Mouse (Mus musculus) lung, adult 10 weeks (tissue): ENCODE measurements around the gene Smg1. TPM values are rescaled to one million over a fixed set of nuclear protein-coding genes. Genes with fewer than 3 reads are reported as not detected.

Experiments used
- polyA plus RNA-seq: library from polyadenylated mRNA; stranded (reverse); fragments of 350-450 nt; fragmentation: Illumina TruSeq; extraction: RNeasy Lipid Tissue Mini Kit (QIAGEN cat#74804); gene quantifications from one replicate; pipeline ENCODE4 v1.2.3, GENCODE M21; 2014; ENCODE audit warnings: low read depth, low replicate concordance; ENCODE audit not compliant: insufficient read depth

Gene Smg1
- 6.3 TPM for polyA plus RNA-seq

GRCm38 (mm10) chr7:118243453-118244385 is at the start of gene Smg1:
Gene Smg1 (minus strand): TSS chr7:118243670.

GRCm38 (mm10) chr7:118129430-118130041 is 113.9 kb downstream of the Smg1 start, which contains the start of gene Arl6ip1:
Gene Arl6ip1 (minus strand): TSS chr7:118129662.

DNA sequence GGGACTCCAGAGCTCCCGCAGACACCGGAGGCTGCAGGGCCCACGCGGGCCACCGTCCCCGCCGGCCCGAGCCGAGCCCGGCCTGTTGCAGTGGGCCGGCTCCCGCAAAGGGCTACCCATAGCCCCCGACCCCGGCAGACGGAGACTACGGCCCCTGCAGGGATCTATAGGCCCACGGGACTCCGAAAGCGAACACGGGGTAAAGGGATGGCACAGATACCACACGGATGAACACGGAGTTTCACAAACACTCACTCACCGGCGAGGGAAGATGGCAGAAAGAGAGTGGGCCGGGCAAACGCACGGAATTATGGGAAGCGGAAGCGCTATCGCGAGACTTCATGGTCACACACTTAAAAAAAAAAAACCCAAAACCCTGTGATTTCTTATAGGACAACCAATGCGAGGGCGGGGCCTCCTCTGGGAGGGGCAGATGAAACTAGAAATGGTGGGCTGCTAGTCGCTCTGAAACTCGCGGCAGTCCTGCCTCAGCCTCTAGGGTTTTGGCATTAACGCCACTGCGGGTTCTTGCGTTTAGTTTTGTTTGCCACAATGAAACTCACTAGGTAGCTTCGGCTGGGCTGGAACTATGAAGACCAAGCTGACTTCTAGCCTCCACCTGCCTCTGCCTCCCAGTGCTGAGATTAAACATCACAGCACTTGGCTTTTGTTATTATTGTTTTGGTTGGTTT is 127.4 kb downstream of the Smg1 start, which contains the start of gene Rps15a:
Rps15a (minus strand) TSS at position 312 of the 692 bp plus-strand sequence.

Other genes with a start within 250 kb of the Smg1 start
- gene Rps15a, start 127.5 kb downstream of the Smg1 start, polyA plus RNA-seq = 2,466 TPM
- gene Arl6ip1, start 114.0 kb downstream of the Smg1 start, polyA plus RNA-seq = 147 TPM
- gene Syt17, start 204.6 kb upstream of the Smg1 start, polyA plus RNA-seq = 3.3 TPM
- 27.8 TPM for gene Itpripl2, start 248.3 kb upstream of the Smg1 start, polyA plus RNA-seq